Mouse (Mus musculus) midbrain, embryonic 15.5 days (tissue): ENCODE data around the gene Gm20388. TPM values are rescaled to one million over a fixed set of nuclear protein-coding genes. Genes with fewer than 3 reads are reported as not detected.

ENCODE experiments used
- ATAC-seq: fragments of 200-750 bp; cut with Nextera tagmentation; replicated peaks from 2 replicates; pipeline ENCODE4 v1.8.0; 2017; ENCODE audit warnings: moderate TSS enrichment
- H3K27ac ChIP-seq: fragments of 300-500 bp; sonication (generic); 2 replicates; pipeline ENCODE4 v1.5.1; 2015; ENCODE audit warnings: mild to moderate bottlenecking, inconsistent platforms
- H3K27me3 ChIP-seq: fragments of 300-500 bp; sonication (generic); replicated peaks from 2 replicates; pipeline ENCODE4 v1.6.1; 2015; ENCODE audit warnings: inconsistent platforms
- H3K36me3 ChIP-seq: fragments of 300-500 bp; sonication (generic); replicated peaks from 2 replicates; pipeline ENCODE4 v1.6.1; 2015; ENCODE audit warnings: inconsistent platforms
- H3K4me1 ChIP-seq: fragments of 300-500 bp; sonication (generic); 2 replicates; pipeline ENCODE4 v1.6.1; 2015; ENCODE audit warnings: inconsistent platforms
- H3K4me2 ChIP-seq: fragments of 300-500 bp; sonication (generic); 2 replicates; pipeline ENCODE4 v1.6.1; 2015; ENCODE audit warnings: inconsistent platforms, mild to moderate bottlenecking, moderate library complexity
- H3K4me3 ChIP-seq: fragments of 300-500 bp; sonication (generic); 2 replicates; pipeline ENCODE4 v1.5.1; 2015; ENCODE audit warnings: mild to moderate bottlenecking, inconsistent platforms
- H3K9ac ChIP-seq: fragments of 300-500 bp; sonication (generic); 2 replicates; pipeline ENCODE4 v1.6.1; 2015; ENCODE audit warnings: mild to moderate bottlenecking, inconsistent platforms
- H3K9me3 ChIP-seq: fragments of 300-500 bp; sonication (generic); 2 replicates; pipeline ENCODE4 v1.6.1; 2016; ENCODE audit warnings: inconsistent platforms
- whole genome bisulfite sequencing: fragments of 180-500 bp; shearing (Covaris S2); methylation state at CpG from one replicate; pipeline ENCODE4 v1.1.7; 2015; ENCODE audit warnings: mixed read lengths; 5-methylcytosine and 5-hydroxymethylcytosine counted together
- polyA plus RNA-seq: library from polyadenylated mRNA; unstranded; fragments of >200 nt; fragmentation: Nextera tagmentation; extraction: Ambion mirVana; gene quantifications from 2 replicates; pipeline ENCODE4 v1.2.1, GENCODE M21; 2015

The Gm20388 gene
- polyA plus RNA-seq, 1 experiment from 2014 or later, result 5.6 TPM

DNA sequence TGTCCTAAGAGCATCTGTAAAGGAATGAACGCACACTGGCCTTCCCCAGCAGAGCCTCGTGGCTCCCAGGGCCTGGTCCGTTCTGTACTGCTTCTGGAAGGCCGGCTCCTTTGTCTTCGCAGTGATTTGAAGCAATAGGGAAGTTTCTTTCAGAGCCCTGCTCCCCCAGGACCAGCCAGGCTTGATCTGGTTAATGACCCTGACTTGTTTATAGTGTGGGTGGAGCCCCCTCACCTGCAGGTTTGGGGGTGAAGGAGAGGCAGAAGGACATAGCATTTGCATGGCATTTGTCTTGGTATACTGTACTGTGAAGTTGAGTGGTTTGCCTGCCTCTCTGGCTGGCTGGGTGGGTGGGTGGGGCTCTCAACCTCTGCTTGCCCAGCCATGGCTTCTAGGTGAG lies 833.8 kb downstream of the Gm20388 start:
- H3K9me3 ChIP-seq, result no peaks in the 10 kb centered on the region
- no peaks in the 10 kb centered on the region for H3K36me3 ChIP-seq
- H3K4me3 ChIP-seq, result no peak overlapping the region
- no peak for ATAC-seq
- H3K9ac ChIP-seq, result no peak overlapping the region
- no peaks in the 10 kb centered on the region for H3K27me3 ChIP-seq
- 51% methylated on average over 5 of the region's 5 CpGs for WGBS
- H3K4me1 ChIP-seq, result no peaks in the 10 kb centered on the region
- no peak overlapping the region for H3K27ac ChIP-seq
- H3K4me2 ChIP-seq, result no peak overlapping the region

DNA sequence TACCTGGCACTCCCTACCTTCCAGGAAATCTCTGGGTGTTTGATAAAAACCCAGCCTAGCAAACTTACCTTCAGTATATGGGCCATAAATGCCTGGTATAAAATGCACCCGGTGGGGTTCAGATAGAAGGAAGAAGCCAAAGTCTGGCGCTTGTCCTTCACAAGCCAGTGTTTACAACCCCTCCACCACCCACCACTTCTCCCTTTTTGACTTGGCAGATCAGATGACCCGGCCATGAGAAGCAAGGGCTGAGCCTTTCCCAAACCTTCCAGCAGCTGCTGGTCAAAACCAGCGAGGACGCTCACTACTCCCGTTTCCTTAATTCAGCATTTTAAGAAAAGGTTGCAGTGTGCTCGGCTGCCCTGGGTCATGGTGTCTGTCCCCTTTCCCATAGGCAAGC lies 834.6 kb downstream of the Gm20388 start:
- no peak overlapping the region for H3K4me2 ChIP-seq
- H3K27me3 ChIP-seq, result no peaks in the 10 kb centered on the region
- no peak overlapping the region for H3K9ac ChIP-seq
- ATAC-seq, result no peak
- no peaks in the 10 kb centered on the region for H3K36me3 ChIP-seq
- no peak overlapping the region for H3K4me3 ChIP-seq
- no peaks in the 10 kb centered on the region for H3K4me1 ChIP-seq
- 71% methylated on average over 7 of the region's 7 CpGs for WGBS
- no peak overlapping the region for H3K27ac ChIP-seq
- H3K9me3 ChIP-seq, result no peaks in the 10 kb centered on the region

- Histone ChIP-seq H3K27me3 (no peaks in the 10 kb centered on the region), H3K4me3 (no peak overlapping the region), H3K36me3 (no peaks in the 10 kb centered on the region), H3K9me3 (no peaks in the 10 kb centered on the region), H3K4me2 (no peak overlapping the region), H3K27ac (no peak overlapping the region), H3K9ac (no peak overlapping the region), H3K4me1 (no peaks in the 10 kb centered on the region)
- no peak for ATAC-seq
- WGBS, result 56% methylated on average over 18 of the region's 18 CpGs
Observed at GRCm38 (mm10) chr8:120746007-120746701, 835.5 kb downstream of the Gm20388 start.

DNA sequence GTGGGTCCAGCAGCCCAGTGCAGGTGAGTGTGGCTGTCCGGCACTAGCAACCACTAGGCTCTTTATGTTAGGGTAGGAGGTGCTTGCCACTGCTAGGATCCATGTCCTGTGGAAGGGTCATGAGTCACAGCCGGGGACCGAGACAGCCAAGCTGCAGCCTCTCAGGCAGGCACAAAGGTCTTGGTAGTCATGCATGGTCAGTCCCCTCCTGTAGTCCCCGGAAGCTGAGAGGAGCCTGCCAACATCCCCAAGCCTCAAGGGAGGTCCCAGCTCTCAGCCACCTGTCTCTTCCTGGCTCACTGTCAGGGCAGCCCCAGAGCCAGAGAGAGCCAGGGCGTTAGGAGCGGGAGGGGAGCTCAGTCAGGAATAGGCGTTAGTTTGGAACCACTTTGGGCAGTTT lies 836.6 kb downstream of the Gm20388 start:
- Histone ChIP-seq H3K4me1 (no peaks in the 10 kb centered on the region), H3K27me3 (no peaks in the 10 kb centered on the region), H3K4me2 (no peak overlapping the region), H3K9me3 (no peaks in the 10 kb centered on the region), H3K4me3 (no peak overlapping the region), H3K9ac (no peak overlapping the region), H3K27ac (no peak overlapping the region), H3K36me3 (no peaks in the 10 kb centered on the region)
- ATAC-seq, result no peak
- 79% methylated on average over 7 of the region's 7 CpGs for WGBS

- no peak overlapping the region for H3K9ac ChIP-seq
Observed at GRCm38 (mm10) chr8:120750616-120751015, 840.0 kb downstream of the Gm20388 start.

DNA sequence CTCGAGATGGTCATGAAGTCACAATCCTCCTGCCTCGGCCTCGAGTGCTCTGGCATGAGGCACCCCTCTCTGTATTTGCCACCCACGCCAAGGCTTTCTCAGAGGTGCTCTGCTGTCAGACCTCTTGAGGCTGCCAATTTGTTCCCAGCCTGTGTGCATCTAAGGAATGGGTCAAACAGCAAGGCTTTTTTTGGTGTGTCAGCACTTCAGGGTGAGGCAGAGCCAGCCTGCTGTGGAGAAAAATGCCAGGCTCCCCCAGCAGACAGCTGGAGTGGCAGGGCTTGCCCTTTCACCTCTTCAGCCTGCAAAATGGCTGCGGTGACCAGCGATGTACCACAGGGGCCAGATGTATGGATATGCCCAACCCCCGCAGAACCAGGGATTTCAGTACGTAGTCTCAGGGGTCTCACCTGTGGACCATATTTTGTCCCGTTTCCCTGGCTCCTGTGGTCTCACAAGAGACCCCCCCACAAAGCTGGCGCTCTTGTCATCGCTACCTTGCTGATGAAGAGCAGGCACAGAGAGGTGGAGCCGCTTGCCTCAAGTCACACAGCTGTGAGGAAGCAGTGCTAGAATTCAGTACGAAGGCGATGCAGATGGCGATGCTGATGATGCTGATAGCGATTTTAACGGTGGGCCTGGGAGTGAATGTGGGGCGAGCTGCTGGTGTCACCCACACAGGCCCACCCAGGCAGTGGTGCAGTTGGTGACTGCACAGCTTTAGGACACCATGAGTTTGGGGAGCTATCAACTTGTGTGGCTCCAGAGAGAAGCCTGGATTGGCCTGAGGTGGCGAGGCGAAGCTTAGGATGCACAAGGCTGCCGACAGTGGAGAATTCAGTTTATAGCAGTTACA lies 840.8 kb downstream of the Gm20388 start:
- Histone ChIP-seq H3K9me3 (no peaks in the 10 kb centered on the region), H3K4me2 (no peak overlapping the region), H3K36me3 (no peaks in the 10 kb centered on the region), H3K27me3 (no peaks in the 10 kb centered on the region), H3K27ac (no peak overlapping the region), H3K9ac (no peak overlapping the region), H3K4me1 (no peaks in the 10 kb centered on the region), H3K4me3 (no peak overlapping the region)
- no peak for ATAC-seq
- WGBS, result 81% methylated on average over 21 of the region's 21 CpGs

More at GRCm38 (mm10) chr8:120750616-120751015, 840.0 kb downstream of the Gm20388 start:
- Histone ChIP-seq H3K27ac (no peak overlapping the region), H3K4me3 (no peak overlapping the region), H3K36me3 (no peaks in the 10 kb centered on the region), H3K9me3 (no peaks in the 10 kb centered on the region), H3K4me2 (no peak overlapping the region), H3K27me3 (no peaks in the 10 kb centered on the region), H3K4me1 (no peaks in the 10 kb centered on the region)
- ATAC-seq, result no peak
- WGBS, result 88% methylated on average over 9 of the region's 9 CpGs

- no peaks in the 10 kb centered on the region for H3K9me3 ChIP-seq
- H3K36me3 ChIP-seq, result no peaks in the 10 kb centered on the region
- no peaks in the 10 kb centered on the region for H3K4me1 ChIP-seq
- H3K4me2 ChIP-seq, result no peak overlapping the region
- no peak overlapping the region for H3K9ac ChIP-seq
- no peak overlapping the region for H3K27ac ChIP-seq
- no peaks in the 10 kb centered on the region for H3K27me3 ChIP-seq
- WGBS, result 28% methylated on average over 12 of the region's 12 CpGs
- H3K4me3 ChIP-seq, result no peak overlapping the region
- ATAC-seq, result no peak
Observed at GRCm38 (mm10) chr8:120752082-120752452, 841.4 kb downstream of the Gm20388 start.

DNA sequence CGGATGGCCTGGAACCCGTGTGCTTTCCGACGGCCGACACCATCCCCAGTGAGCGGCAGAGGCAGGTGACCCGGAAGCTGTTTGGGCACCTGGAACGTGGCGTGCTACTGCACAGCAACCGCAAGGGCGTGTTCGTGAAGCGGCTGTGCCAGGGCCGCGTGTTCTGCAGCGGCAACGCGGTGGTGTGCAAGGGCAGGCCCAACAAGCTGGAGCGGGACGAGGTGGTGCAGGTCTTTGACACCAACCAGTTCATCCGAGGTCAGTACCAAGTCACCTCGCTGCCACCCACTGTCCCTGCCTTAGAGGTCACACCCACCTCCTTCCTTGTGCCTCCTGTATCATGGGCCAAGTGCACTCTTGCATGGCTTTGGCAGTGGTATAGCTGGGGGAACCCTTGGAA lies 842.8 kb downstream of the Gm20388 start:
- Histone ChIP-seq H3K36me3 (no peaks in the 10 kb centered on the region), H3K4me2 (no peak overlapping the region), H3K9me3 (no peaks in the 10 kb centered on the region), H3K9ac (no peak overlapping the region), H3K27ac (no peak overlapping the region), H3K27me3 (no peaks in the 10 kb centered on the region), H3K4me3 (no peak overlapping the region), H3K4me1 (no peaks in the 10 kb centered on the region)
- 94% methylated on average over 22 of the region's 22 CpGs for WGBS
- no peak for ATAC-seq

GRCm38 (mm10) chr8:120755306-120756297 lies 845.0 kb downstream of the Gm20388 start:
- Histone ChIP-seq H3K4me2 (no peak overlapping the region), H3K9ac (no peak overlapping the region), H3K36me3 (no peaks in the 10 kb centered on the region), H3K27ac (no peak overlapping the region), H3K4me1 (no peaks in the 10 kb centered on the region), H3K4me3 (no peak overlapping the region), H3K27me3 (no peaks in the 10 kb centered on the region), H3K9me3 (no peaks in the 10 kb centered on the region)
- whole genome bisulfite sequencing, result 55% methylated on average over 19 of the region's 19 CpGs
- no peak for ATAC-seq

DNA sequence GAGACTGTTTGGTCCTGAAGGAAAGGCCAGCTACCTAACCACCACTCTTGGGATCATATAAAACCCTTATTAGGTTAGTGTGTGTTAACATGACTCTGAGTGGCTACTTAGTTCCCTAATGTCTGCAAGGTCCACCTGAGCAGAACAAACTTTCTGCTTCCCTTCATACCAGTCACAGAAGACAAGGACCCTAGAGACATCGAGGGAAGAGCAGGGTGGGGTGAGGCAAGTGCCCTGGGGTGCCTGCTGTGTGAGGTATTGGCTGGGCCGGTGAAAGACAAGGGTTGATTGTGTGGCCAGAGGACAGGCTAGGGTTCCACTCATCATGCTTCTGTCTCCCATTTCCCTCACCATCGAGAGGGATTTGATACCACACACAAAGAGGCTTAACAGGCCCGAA lies 847.4 kb downstream of the Gm20388 start:
- H3K36me3 ChIP-seq, result no peaks in the 10 kb centered on the region
- H3K27me3 ChIP-seq, result no peaks in the 10 kb centered on the region
- H3K4me2 ChIP-seq, result no peak overlapping the region
- ATAC-seq, result no peak
- 46% methylated on average over 4 of the region's 4 CpGs for WGBS
- no peak overlapping the region for H3K27ac ChIP-seq
- no peak overlapping the region for H3K9ac ChIP-seq
- no peaks in the 10 kb centered on the region for H3K9me3 ChIP-seq
- H3K4me1 ChIP-seq, result no peaks in the 10 kb centered on the region
- H3K4me3 ChIP-seq, result no peak overlapping the region

- H3K4me2 ChIP-seq, result no peak overlapping the region
- WGBS, result 88% methylated on average over 6 of the region's 6 CpGs
- ATAC-seq, result no peak
- no peaks in the 10 kb centered on the region for H3K9me3 ChIP-seq
- no peaks in the 10 kb centered on the region for H3K36me3 ChIP-seq
- no peak overlapping the region for H3K9ac ChIP-seq
- no peak overlapping the region for H3K4me3 ChIP-seq
- no peaks in the 10 kb centered on the region for H3K4me1 ChIP-seq
- no peak overlapping the region for H3K27ac ChIP-seq
- no peaks in the 10 kb centered on the region for H3K27me3 ChIP-seq
Observed at GRCm38 (mm10) chr8:120759847-120760246, 849.2 kb downstream of the Gm20388 start.
